Mouse (Mus musculus) C2C12 (cell line): ENCODE measurements around the gene Kcnc1. TPM values are rescaled to one million over a fixed set of nuclear protein-coding genes. Genes with fewer than 3 reads are reported as not detected.

Experiments
- H3K27me3 ChIP-seq: one replicate; pipeline ENCODE4 v1.6.1; 2011; ENCODE audit not compliant: control insufficient read depth, insufficient read depth, insufficient read length
- H3K36me3 ChIP-seq: one replicate; pipeline ENCODE4 v1.6.1; 2011; ENCODE audit not compliant: control insufficient read depth, insufficient read depth
- H3K4me3 ChIP-seq: one replicate; pipeline ENCODE4 v1.5.1; 2011; ENCODE audit warnings: mild to moderate bottlenecking, control low read depth; ENCODE audit not compliant: poor library complexity, insufficient read depth, severe bottlenecking
- H3K79me2 ChIP-seq: one replicate; pipeline ENCODE4 v1.6.1; 2011; ENCODE audit not compliant: control insufficient read depth, insufficient read depth
- H3K79me3 ChIP-seq: one replicate; pipeline ENCODE4 v1.6.1; 2011; ENCODE audit warnings: low read depth, control low read depth
- H3ac ChIP-seq: one replicate; pipeline ENCODE3; 2011; ENCODE audit warnings: low read depth; ENCODE audit not compliant: control insufficient read depth, insufficient read length
- CEBPB ChIP-seq: IDR thresholded peaks from one replicate; pipeline ENCODE4 v1.6.1; 2011; ENCODE audit warnings: low read depth, mild to moderate bottlenecking, control low read depth, moderate library complexity
- CTCF ChIP-seq: IDR thresholded peaks from one replicate; pipeline ENCODE4 v1.5.1; 2011; ENCODE audit not compliant: control insufficient read depth, insufficient read depth, insufficient read length
- FOSL1 ChIP-seq: IDR thresholded peaks from one replicate; pipeline ENCODE4 v1.8.0; 2011; ENCODE audit warnings: mild to moderate bottlenecking, low read length; ENCODE audit not compliant: poor library complexity, insufficient read depth, severe bottlenecking
- MAX ChIP-seq: IDR thresholded peaks from one replicate; pipeline ENCODE4 v1.6.1; 2011; ENCODE audit warnings: mild to moderate bottlenecking, control low read depth
- MYOD1 ChIP-seq: IDR thresholded peaks from one replicate; pipeline ENCODE4 v1.6.1; 2011; ENCODE audit warnings: low read depth; ENCODE audit not compliant: control insufficient read depth, insufficient read length
- MYOG ChIP-seq: IDR thresholded peaks from one replicate; pipeline ENCODE4 v1.6.1; 2011; ENCODE audit not compliant: control insufficient read depth, insufficient read length; ENCODE audit errors: extremely low read depth
- USF1 ChIP-seq: IDR thresholded peaks from one replicate; pipeline ENCODE4 v1.6.1; 2011; ENCODE audit warnings: low read depth, mild to moderate bottlenecking, control low read depth, moderate library complexity
- polyA plus RNA-seq: library from polyadenylated mRNA; unstranded; fragments of >200 nt; fragmentation: generic; extraction: Trizol; gene quantifications from one replicate; pipeline ENCODE4 v1.2.1, GENCODE M21; 2012; ENCODE audit warnings: missing spikeins

Gene Kcnc1
- polyA plus RNA-seq, 1 experiment: 0.01 TPM

DNA sequence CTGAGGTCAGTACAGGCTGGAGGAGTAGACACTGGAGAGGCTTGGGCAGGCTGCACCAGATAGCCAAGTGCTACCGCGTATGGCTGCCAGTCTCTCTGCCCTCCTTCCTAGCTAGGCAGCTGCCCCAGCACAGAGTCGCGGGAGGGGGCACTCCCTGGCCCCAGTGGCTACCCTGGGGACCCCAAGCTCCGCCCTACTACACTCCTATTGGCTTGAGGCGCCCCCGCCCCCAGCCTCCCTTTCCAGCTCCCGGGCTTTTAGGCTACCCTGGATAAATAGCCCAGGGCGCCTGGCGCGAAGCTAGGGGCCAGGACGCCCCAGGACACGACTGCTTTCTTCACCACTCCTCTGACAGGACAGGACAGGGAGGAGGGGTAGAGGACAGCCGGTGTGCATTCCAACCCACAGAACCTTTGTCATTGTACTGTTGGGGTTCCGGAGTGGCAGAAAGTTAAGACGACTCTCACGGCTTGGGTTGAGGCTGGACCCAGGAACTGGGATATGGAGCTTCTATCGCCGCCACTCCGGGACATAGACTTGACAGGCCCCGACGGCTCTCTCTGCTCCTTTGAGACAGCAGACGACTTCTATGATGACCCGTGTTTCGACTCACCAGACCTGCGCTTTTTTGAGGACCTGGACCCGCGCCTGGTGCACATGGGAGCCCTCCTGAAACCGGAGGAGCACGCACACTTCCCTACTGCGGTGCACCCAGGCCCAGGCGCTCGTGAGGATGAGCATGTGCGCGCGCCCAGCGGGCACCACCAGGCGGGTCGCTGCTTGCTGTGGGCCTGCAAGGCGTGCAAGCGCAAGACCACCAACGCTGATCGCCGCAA lies 19.9 kb upstream of the Kcnc1 start, which contains the start of gene Myod1:
Gene Myod1, plus strand, starts transcription at position 303 of the 836 bp plus-strand sequence.
- H3K79me2 ChIP-seq: no peaks in the 10 kb centered on the region
- H3K27me3 ChIP-seq: no peaks in the 10 kb centered on the region
- H3K4me3 ChIP-seq: peak within 1 kb of the TSS; percentile 30
- peak within 1 kb of the TSS; percentile 60 for H3ac ChIP-seq
- TF ChIP-seq CEBPB (no peak), MAX (no peak), MYOG (no peak), CTCF (no peak), USF1 (no peak), FOSL1 (no peak), MYOD1 (no peak)
- H3K36me3 ChIP-seq: no peaks in the 10 kb centered on the region
- H3K79me3 ChIP-seq: peaks cover 1% of the 10 kb centered on the region

DNA sequence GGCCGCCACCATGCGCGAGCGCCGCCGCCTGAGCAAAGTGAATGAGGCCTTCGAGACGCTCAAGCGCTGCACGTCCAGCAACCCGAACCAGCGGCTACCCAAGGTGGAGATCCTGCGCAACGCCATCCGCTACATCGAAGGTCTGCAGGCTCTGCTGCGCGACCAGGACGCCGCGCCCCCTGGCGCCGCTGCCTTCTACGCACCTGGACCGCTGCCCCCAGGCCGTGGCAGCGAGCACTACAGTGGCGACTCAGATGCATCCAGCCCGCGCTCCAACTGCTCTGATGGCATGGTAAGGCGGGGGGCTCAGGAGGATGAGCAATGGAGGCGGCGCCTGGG lies 19.3 kb upstream of the Kcnc1 start:
- H3ac ChIP-seq: peak overlapping the region; percentile 60
- H3K4me3 ChIP-seq: peak overlapping the region; percentile 30
- peaks cover 1% of the 10 kb centered on the region for H3K79me3 ChIP-seq
- H3K27me3 ChIP-seq: no peaks in the 10 kb centered on the region
- H3K36me3 ChIP-seq: no peaks in the 10 kb centered on the region
- no peak for TF ChIP-seq MAX
- TF ChIP-seq USF1: no peak
- no peak for TF ChIP-seq FOSL1
- no peak for TF ChIP-seq MYOG
- TF ChIP-seq CTCF: peak; percentile 83
- TF ChIP-seq MYOD1: no peak
- no peaks in the 10 kb centered on the region for H3K79me2 ChIP-seq

GRCm38 (mm10) chr7:46378123-46378522 lies 18.2 kb upstream of the Kcnc1 start:
- H3K36me3 ChIP-seq: no peaks in the 10 kb centered on the region
- TF ChIP-seq CTCF (peak; percentile 2), MAX (no peak)
- no peaks in the 10 kb centered on the region for H3K79me2 ChIP-seq
- H3K27me3 ChIP-seq: no peaks in the 10 kb centered on the region
- H3ac ChIP-seq: peak overlapping the region; percentile 55
- peak overlapping the region; percentile 30 for H3K4me3 ChIP-seq
- peaks cover 1% of the 10 kb centered on the region for H3K79me3 ChIP-seq

DNA sequence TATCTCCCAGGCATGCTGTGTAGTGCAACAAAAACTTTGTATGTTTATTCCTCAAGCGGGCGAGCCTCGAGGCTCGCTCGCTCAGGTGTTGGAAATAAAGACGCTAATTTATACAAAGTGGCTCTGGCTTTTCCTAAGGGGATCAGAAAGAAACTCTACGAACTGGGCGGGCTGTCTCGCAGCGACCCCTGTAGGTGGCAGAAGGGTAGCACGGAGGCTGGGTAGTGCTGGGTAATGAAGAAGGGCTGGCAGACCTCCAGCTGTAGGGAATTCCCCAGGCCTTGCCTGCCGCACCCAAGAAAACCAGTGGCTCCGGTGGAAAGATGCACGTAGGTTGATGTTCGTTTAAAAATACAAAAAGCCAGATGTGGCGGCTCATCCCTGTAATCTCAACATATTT lies 17.3 kb upstream of the Kcnc1 start:
- no peaks in the 10 kb centered on the region for H3K36me3 ChIP-seq
- H3K79me2 ChIP-seq: no peaks in the 10 kb centered on the region
- peaks cover 1% of the 10 kb centered on the region for H3K79me3 ChIP-seq
- H3ac ChIP-seq: no peak overlapping the region
- H3K27me3 ChIP-seq: no peaks in the 10 kb centered on the region
- H3K4me3 ChIP-seq: no peak overlapping the region
- TF ChIP-seq CTCF (peak; percentile 50), MYOD1 (no peak)

DNA sequence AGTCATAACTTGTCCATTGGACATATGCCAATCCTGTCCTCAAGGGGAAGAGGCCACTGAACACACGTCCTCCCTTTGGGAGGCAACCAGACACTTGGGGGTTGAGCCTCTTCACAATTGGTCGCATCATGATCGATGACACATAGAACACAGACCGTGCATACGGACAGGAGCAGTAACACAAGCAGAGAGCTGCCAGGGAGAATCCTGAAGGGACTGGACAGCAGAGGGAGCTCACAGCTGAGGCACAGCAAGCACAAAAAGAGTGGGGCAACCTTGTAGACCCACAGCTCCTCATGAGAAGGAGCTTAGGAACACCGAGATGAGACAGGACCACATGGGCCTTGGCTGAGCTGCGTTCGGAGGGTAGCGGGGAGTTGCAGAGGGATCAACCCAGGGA lies 15.7 kb upstream of the Kcnc1 start:
- H3ac ChIP-seq: no peak overlapping the region
- no peaks in the 10 kb centered on the region for H3K36me3 ChIP-seq
- H3K79me2 ChIP-seq: no peaks in the 10 kb centered on the region
- TF ChIP-seq CTCF: peak; percentile 47
- TF ChIP-seq CEBPB: no peak
- peaks cover 1% of the 10 kb centered on the region for H3K79me3 ChIP-seq
- H3K27me3 ChIP-seq: no peaks in the 10 kb centered on the region
- H3K4me3 ChIP-seq: no peak overlapping the region

GRCm38 (mm10) chr7:46387430-46387829 lies 8.9 kb upstream of the Kcnc1 start:
- H3K4me3 ChIP-seq: no peak overlapping the region
- TF ChIP-seq FOSL1 (no peak), MYOD1 (no peak), MAX (no peak)

More at GRCm38 (mm10) chr7:46387430-46387829, 8.9 kb upstream of the Kcnc1 start:
- H3K36me3 ChIP-seq: no peaks in the 10 kb centered on the region
- no peaks in the 10 kb centered on the region for H3K79me3 ChIP-seq
- peaks cover 6% of the 10 kb centered on the region for H3K27me3 ChIP-seq
- no peak overlapping the region for H3ac ChIP-seq
- H3K79me2 ChIP-seq: no peaks in the 10 kb centered on the region
